Mouse (Mus musculus) olfactory bulb, adult 2 months (tissue): Measurements from ENCODE around the gene S100a2.

Experiments used
- CTCF ChIP-seq: fragments of 200-500 bp; IDR thresholded peaks from 2 replicates; pipeline ENCODE4 v1.5.1; 2012; ENCODE audit warnings: low read depth, mild to moderate bottlenecking, low read length, moderate library complexity; ENCODE audit not compliant: insufficient read depth
- POLR2A ChIP-seq: fragments of 200-500 bp; IDR thresholded peaks from 2 replicates; pipeline ENCODE4 v1.6.1; 2012; ENCODE audit warnings: mild to moderate bottlenecking, low read depth, low read length, moderate library complexity; ENCODE audit not compliant: insufficient read depth

GRCm38 (mm10) chr3:90574691-90575090 is 15.4 kb upstream of the S100a2 start:
- TF ChIP-seq CTCF (no peak), POLR2A (no peak)
